Mouse (Mus musculus): ENCODE results near the gene Phtf2. TPM values are rescaled to one million over a fixed set of nuclear protein-coding genes. Genes with fewer than 3 reads are reported as not detected.

Phtf2 gene
- polyA plus RNA-seq, 1 experiment, result 5.6 TPM

DNA sequence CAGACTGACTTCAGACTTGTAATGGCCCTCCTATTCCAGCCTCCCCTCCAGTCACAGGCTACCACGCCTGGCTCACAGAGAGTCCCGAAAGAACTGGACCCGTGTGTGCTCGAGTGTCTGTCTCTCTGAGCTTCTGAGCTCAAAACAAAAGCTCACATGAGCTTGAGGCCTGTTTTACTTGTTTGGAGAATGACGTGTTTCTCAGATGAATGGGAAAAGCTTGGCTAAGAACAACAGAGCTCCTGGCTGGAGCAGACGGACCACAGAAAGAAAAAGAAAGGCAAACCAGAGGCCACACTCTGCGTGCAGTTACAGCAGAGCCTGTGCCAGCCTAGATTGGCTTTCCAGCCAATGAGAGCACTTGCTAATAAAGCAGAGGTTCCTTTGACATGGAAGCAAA is 130.2 kb downstream of the Phtf2 start:
- TF ChIP-seq GATA1 (IDR thresholded peaks at IDR 0.05; ENCODE audit: low read length), result no peak

DNA sequence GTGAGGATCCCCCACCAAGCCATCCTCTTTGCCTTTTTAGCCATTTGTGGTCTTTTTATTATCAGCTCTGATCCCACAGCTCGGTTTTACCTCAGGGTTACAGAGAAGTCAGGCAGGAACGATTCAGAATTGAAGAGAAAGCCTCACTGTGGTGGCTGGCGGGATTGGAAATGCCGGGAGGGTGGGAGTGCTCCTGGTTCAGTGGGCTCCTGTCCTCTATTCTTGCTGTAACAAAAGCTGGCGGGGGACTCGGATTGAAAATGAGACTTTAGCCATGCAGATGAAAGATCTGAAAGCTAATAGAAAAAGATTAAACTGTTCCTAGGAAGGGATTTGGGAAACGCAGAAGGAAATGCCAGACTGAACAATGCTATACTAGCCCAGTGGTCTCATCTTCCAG is 130.9 kb downstream of the Phtf2 start:
- TF ChIP-seq GATA1 (IDR thresholded peaks at IDR 0.05; ENCODE audit: low read length), result no peak

DNA sequence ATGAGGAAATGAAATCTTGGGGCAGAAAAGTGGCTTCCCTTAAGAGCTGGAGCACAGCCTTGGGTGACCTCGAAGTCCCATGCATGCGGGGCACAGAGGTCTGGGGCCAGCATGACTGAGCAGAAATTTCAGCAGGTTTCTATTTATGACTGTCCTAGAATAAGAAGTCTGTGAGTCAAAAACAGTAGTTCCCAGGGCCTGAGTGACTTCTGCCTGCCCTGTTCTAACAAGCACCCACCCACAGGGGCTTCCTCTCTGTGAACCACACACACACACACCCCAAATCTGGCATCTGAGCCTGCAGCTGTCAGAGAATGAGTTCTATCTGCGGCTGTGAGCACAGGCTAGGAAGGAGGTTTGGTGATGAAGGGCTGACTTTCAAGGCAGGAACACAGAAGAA is 132.4 kb downstream of the Phtf2 start:
- TF ChIP-seq GATA1 (IDR thresholded peaks at IDR 0.05; ENCODE audit: low read length), result no peak

DNA sequence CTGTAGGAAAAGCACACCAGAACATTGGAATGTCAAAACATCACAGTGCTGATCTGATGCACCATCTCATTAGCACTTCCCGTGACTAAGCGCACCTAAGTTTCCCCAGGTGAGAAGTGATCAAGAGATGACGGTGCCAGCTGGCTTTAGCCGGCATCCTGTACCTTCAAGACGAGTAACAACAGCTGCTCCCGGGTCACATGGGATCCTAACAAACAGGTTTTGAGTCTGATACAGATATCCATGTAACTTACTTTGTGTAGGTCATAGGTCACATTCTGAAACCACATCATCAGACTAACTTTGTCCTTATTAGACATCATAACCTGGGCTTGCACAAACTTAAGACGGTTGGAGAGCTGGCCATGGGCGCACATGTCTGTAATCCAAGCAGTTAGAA is 133.1 kb downstream of the Phtf2 start:
- TF ChIP-seq GATA1 (IDR thresholded peaks at IDR 0.05; ENCODE audit: low read length), result no peak

GRCm38 (mm10) chr5:20748142-20748541 is 133.8 kb downstream of the Phtf2 start:
- no peak for TF ChIP-seq GATA1 (IDR thresholded peaks at IDR 0.05; ENCODE audit: low read length)

GRCm38 (mm10) chr5:20741936-20742335 is 140.0 kb downstream of the Phtf2 start:
- no peak for TF ChIP-seq GATA1 (IDR thresholded peaks at IDR 0.05; ENCODE audit: low read length)

- no peak for TF ChIP-seq GATA1 (IDR thresholded peaks at IDR 0.05; ENCODE audit: low read length)
Measured at GRCm38 (mm10) chr5:20741193-20741592, 140.7 kb downstream of the Phtf2 start.

- no peak for TF ChIP-seq GATA1 (IDR thresholded peaks at IDR 0.05; ENCODE audit: low read length)
Measured at GRCm38 (mm10) chr5:20738795-20739194, 143.1 kb downstream of the Phtf2 start.

DNA sequence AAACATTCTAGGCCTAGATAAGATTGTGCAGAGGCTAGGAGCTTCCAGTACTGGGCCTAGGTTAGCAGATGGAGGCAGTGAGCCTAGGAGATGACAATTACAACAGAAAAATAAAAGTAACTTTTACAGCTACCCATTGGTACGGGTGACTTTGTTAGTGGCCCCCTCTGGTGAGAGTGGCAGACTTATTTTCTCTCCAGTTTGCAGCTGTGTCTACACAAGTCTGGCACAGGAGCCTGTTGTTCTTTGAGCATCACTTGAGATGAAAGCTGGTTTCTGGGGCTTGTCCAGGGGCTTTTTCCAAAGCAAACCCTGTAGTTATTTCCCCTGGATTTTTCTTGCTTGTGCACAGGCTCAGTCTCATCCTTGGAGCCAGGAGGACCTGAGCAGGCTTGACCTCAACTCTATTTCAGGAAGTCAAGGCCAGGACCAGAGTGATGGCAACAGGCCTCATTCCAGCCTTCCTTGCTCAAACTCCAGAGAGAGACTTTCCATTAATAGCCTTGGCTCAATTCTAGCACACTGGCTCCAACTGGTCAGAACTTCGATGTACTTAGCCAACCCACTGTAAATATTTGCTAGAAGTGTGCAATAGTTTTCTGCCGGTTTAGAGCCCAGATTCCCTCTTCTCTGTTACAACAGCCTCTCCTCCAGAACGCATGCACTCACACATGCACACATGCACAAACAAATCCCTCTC is 161.6 kb downstream of the Phtf2 start:
- no peak for TF ChIP-seq GATA1 (IDR thresholded peaks at IDR 0.05; ENCODE audit: low read length)

Other genes with a start within 250 kb of the Phtf2 start
- 2.8 and 2.9 TPM in 2 replicates for gene Tmem60, start 67 bp upstream of the Phtf2 start, polyA plus RNA-seq (2012)
- gene Rsbn1l, start 74.3 kb upstream of the Phtf2 start, polyA plus RNA-seq (2012), result 13.3 and 15.7 TPM in 2 replicates
- gene Ptpn12, start 173.8 kb upstream of the Phtf2 start, polyA plus RNA-seq (2012), result 36.0 and 84.1 TPM in 2 replicates

Measured in G1E-ER4 (cell line).